Mouse (Mus musculus) fibroblast of lung, adult 2 months (primary cell): ENCODE results near the gene Eif3l.
"Not testable (repeated sequence)": the region's sequence is repeated elsewhere in the genome, so short reads cannot be mapped to it uniquely, and the experiment has no call there.

ENCODE experiments used
- DNase-seq: peaks from one replicate; pipeline ENCODE4 v3.0.0-alpha.2; 2011; ENCODE audit warnings: low read depth

Gene Eif3l

GRCm38 (mm10) chr15:79074913-79075532 lies at the start of gene Eif3l:
Gene Eif3l, plus strand, starts transcription at chr15:79075179.
- peak; percentile 63 for DNase-seq

- DNase-seq = no peak
These were observed 49.2 kb upstream of the Eif3l start for GRCm38 (mm10) chr15:79025687-79026308.

GRCm38 (mm10) chr15:79026511-79027290 lies 48.3 kb upstream of the Eif3l start:
- DNase-seq = no peak

GRCm38 (mm10) chr15:79027291-79028205 lies 47.4 kb upstream of the Eif3l start:
- DNase-seq = no peak

- peak; percentile 60 for DNase-seq
These were observed 46.7 kb upstream of the Eif3l start, which contains the start of gene H1f0 for GRCm38 (mm10) chr15:79028237-79028738. Gene H1f0, plus strand, starts transcription at chr15:79028450.

- DNase-seq = no peak
These were observed 46.0 kb upstream of the Eif3l start for GRCm38 (mm10) chr15:79028823-79029484.

GRCm38 (mm10) chr15:79029519-79030241 lies 45.3 kb upstream of the Eif3l start:
- DNase-seq = no peak

GRCm38 (mm10) chr15:79030551-79031435 lies 44.2 kb upstream of the Eif3l start:
- peak; percentile 91 for DNase-seq

- not testable (repeated sequence) for DNase-seq
These were observed 43.1 kb upstream of the Eif3l start for GRCm38 (mm10) chr15:79031908-79032307.

- no peak for DNase-seq
These were observed 37.1 kb upstream of the Eif3l start for GRCm38 (mm10) chr15:79037913-79038328.

GRCm38 (mm10) chr15:79038331-79038730 lies 36.6 kb upstream of the Eif3l start:
- no peak for DNase-seq

- peak; percentile 69 for DNase-seq
These were observed 36.1 kb upstream of the Eif3l start for GRCm38 (mm10) chr15:79038853-79039252.

GRCm38 (mm10) chr15:79040501-79041416 lies 34.2 kb upstream of the Eif3l start:
- no peak for DNase-seq

- no peak for DNase-seq
These were observed 33.4 kb upstream of the Eif3l start, which contains the start of gene Galr3 for GRCm38 (mm10) chr15:79041585-79041984. Gene Galr3, plus strand, starts transcription at chr15:79041885.

GRCm38 (mm10) chr15:79042721-79043491 lies 32.1 kb upstream of the Eif3l start:
- DNase-seq = no peak

- DNase-seq = no peak
These were observed 30.1 kb upstream of the Eif3l start for GRCm38 (mm10) chr15:79044837-79045236.

- no peak for DNase-seq
These were observed 26.8 kb upstream of the Eif3l start for GRCm38 (mm10) chr15:79048186-79048585.
